Mouse (Mus musculus) hindbrain, postnatal 0 days (tissue): ENCODE results near the gene Casp14. TPM values are rescaled to one million over a fixed set of nuclear protein-coding genes. Genes with fewer than 3 reads are reported as not detected.

ENCODE experiments used
- ATAC-seq: fragments of 200-750 bp; cut with Nextera tagmentation; 2 replicates; pipeline ENCODE4 v1.8.0; 2017; ENCODE audit warnings: mild to moderate bottlenecking, moderate TSS enrichment, moderate library complexity
- DNase-seq: peaks from one replicate; pipeline ENCODE4 v3.0.0-alpha.2; 2015; ENCODE audit warnings: low spot score
- H3K27ac ChIP-seq: fragments of 300-500 bp; sonication (generic); 2 replicates; pipeline ENCODE4 v1.5.1; 2014; ENCODE audit warnings: mild to moderate bottlenecking
- H3K27me3 ChIP-seq: fragments of 300-500 bp; sonication (generic); 2 replicates; pipeline ENCODE4 v1.6.1; 2014; ENCODE audit warnings: low read length, mixed read lengths; ENCODE audit not compliant: insufficient read depth
- H3K36me3 ChIP-seq: fragments of 300-500 bp; sonication (generic); 2 replicates; pipeline ENCODE4 v1.6.1; 2014; ENCODE audit warnings: low read length, mixed read lengths; ENCODE audit not compliant: insufficient read depth
- H3K4me1 ChIP-seq: fragments of 300-500 bp; sonication (generic); 2 replicates; pipeline ENCODE4 v1.6.1; 2014; ENCODE audit warnings: antibody characterized with exemption, low read length, mixed read lengths; ENCODE audit not compliant: insufficient read depth
- H3K4me2 ChIP-seq: fragments of 300-500 bp; sonication (generic); 2 replicates; pipeline ENCODE4 v1.6.1; 2014; ENCODE audit warnings: low read depth, mild to moderate bottlenecking, low read length, moderate library complexity, mixed read lengths
- H3K4me3 ChIP-seq: fragments of 300-500 bp; sonication (generic); 2 replicates; pipeline ENCODE4 v1.5.1; 2014; ENCODE audit warnings: low read length
- H3K9ac ChIP-seq: fragments of 300-500 bp; sonication (generic); replicated peaks from 2 replicates; pipeline ENCODE4 v1.6.1; 2014; ENCODE audit warnings: mild to moderate bottlenecking, low read length, moderate library complexity, mixed read lengths
- H3K9me3 ChIP-seq: fragments of 300-500 bp; sonication (generic); 2 replicates; pipeline ENCODE4 v1.6.1; 2016; ENCODE audit warnings: low read length, mixed read lengths
- CTCF ChIP-seq: IDR thresholded peaks from 2 replicates; pipeline ENCODE4 v1.5.1; 2016; ENCODE audit warnings: antibody characterized with exemption, control low read depth, low read depth
- WGBS: fragments of 180-500 bp; shearing (Covaris S2); extraction: QIAGEN DNeasy Blood & Tissue Kit; methylation state at CpG from one replicate; pipeline ENCODE4 v1.1.7; 2014; 5-methylcytosine and 5-hydroxymethylcytosine counted together
- polyA plus RNA-seq: library from polyadenylated mRNA; unstranded; fragments of >200 nt; fragmentation: Nextera tagmentation; extraction: Ambion mirVana; gene quantifications from 2 replicates; pipeline ENCODE4 v1.2.1, GENCODE M21; 2015
- total RNA-seq: library from RNA; depleted of rRNA; stranded (reverse); fragments of >200 nt; gene quantifications from 2 replicates; pipeline ENCODE4 v1.2.3, GENCODE M21; 2014

Casp14 gene
- total and polyA plus RNA-seq, 2 experiments from 2014 or later, result not detected

- Histone ChIP-seq H3K4me2 (peak overlapping the region; percentile 60), H3K9me3 (no peaks in the 10 kb centered on the region), H3K27ac (peak overlapping the region; percentile 37), H3K27me3 (no peaks in the 10 kb centered on the region), H3K9ac (peak overlapping the region; percentile 3), H3K4me3 (peak overlapping the region; percentile 30), H3K36me3 (no peaks in the 10 kb centered on the region), H3K4me1 (0 out of 2 replicates have a peak, but pooled peaks cover 3% of the 10 kb centered on the region)
- peak; percentile 81 for DNase-seq
- TF ChIP-seq CTCF, result no peak
- peak; percentile 91 for ATAC-seq
- WGBS, result 2% methylated on average over 27 of the region's 27 CpGs
These were observed 29.1 kb upstream of the Casp14 start for GRCm38 (mm10) chr10:78747035-78747721.

GRCm38 (mm10) chr10:78745453-78746232, 27.5 kb upstream of the Casp14 start:
- Histone ChIP-seq H3K9ac (no peak overlapping the region), H3K9me3 (no peaks in the 10 kb centered on the region), H3K36me3 (no peaks in the 10 kb centered on the region), H3K4me3 (no peak overlapping the region), H3K4me2 (no peak overlapping the region), H3K4me1 (0 out of 2 replicates have a peak, but pooled peaks cover 3% of the 10 kb centered on the region), H3K27me3 (no peaks in the 10 kb centered on the region), H3K27ac (no peak overlapping the region)
- ATAC-seq (no peak), DNase-seq (peak; percentile 7)
- 60% methylated on average over 4 of the region's 4 CpGs for WGBS
- peak; percentile 46 for TF ChIP-seq CTCF

DNA sequence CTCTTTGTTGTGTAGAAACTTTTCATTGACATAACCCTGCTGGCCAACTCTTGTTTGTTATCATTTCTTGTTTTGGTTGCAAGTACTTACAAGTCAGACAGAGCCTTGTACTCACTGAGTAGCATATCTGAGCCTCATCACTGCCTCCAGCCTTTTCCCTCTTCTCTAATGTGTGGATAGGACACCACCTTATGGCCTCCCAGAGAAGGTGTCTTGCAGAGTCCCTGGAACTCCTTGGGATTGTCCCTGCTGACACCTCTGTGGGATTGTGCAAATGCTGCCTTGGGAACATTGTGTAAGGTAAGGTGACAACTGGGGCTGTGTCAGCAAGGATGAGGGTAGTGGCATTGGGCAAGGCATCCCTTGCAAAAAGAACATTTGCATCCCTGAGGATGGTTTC, 25.6 kb upstream of the Casp14 start:
- H3K27me3 ChIP-seq, result no peaks in the 10 kb centered on the region
- TF ChIP-seq CTCF, result peak; percentile 35

DNA sequence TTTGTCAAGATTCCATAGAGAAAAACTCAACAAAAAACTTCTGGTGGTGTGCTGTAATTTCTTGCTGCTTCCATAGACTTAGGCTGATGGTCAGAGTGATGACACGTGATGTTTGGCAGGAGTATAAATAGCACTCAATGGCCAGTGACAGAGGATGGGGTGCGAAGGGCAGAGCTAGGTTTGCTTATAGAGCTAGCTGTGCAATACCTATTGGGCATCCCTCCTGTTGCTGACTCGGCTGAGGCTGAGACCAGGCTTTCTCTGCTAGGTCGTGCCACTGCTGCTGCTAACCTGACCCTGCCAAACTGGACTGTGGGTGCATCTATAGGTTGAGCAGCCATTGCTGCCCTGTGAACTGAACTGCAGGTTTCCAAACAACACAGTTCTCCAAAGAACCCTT, 21.7 kb upstream of the Casp14 start:
- H3K9ac ChIP-seq, result no peak overlapping the region
- 76% methylated on average over 4 of the region's 4 CpGs for WGBS
- H3K4me3 ChIP-seq, result no peak overlapping the region
- DNase-seq (no peak), ATAC-seq (no peak)
- no peaks in the 10 kb centered on the region for H3K9me3 ChIP-seq
- H3K36me3 ChIP-seq, result no peaks in the 10 kb centered on the region
- no peak overlapping the region for H3K4me2 ChIP-seq
- no peaks in the 10 kb centered on the region for H3K4me1 ChIP-seq
- no peak overlapping the region for H3K27ac ChIP-seq
- H3K27me3 ChIP-seq, result no peaks in the 10 kb centered on the region
- TF ChIP-seq CTCF, result no peak

More for the DNA sequence above, 25.6 kb upstream of the Casp14 start:
- H3K36me3 ChIP-seq, result no peaks in the 10 kb centered on the region
- H3K4me3 ChIP-seq, result no peak overlapping the region
- ATAC-seq (no peak), DNase-seq (no peak)
- H3K9me3 ChIP-seq, result no peaks in the 10 kb centered on the region
- no peak overlapping the region for H3K27ac ChIP-seq
- 0 out of 2 replicates have a peak, but pooled peaks cover 3% of the 10 kb centered on the region for H3K4me1 ChIP-seq
- H3K4me2 ChIP-seq, result no peak overlapping the region
- H3K9ac ChIP-seq, result no peak overlapping the region

- no peak for ATAC-seq
- H3K36me3 ChIP-seq, result no peaks in the 10 kb centered on the region
- no peak overlapping the region for H3K27ac ChIP-seq
- H3K4me1 ChIP-seq, result 0 out of 2 replicates have a peak, but pooled peaks cover 3% of the 10 kb centered on the region
- no peak for TF ChIP-seq CTCF
- no peaks in the 10 kb centered on the region for H3K9me3 ChIP-seq
- WGBS, result 87% methylated on average over 5 of the region's 5 CpGs
- no peak overlapping the region for H3K9ac ChIP-seq
- no peaks in the 10 kb centered on the region for H3K27me3 ChIP-seq
- H3K4me2 ChIP-seq, result no peak overlapping the region
- no peak overlapping the region for H3K4me3 ChIP-seq
- no peak for DNase-seq
These were observed 9.8 kb upstream of the Casp14 start for GRCm38 (mm10) chr10:78727876-78728275.

GRCm38 (mm10) chr10:78727035-78727434, 8.9 kb upstream of the Casp14 start:
- no peak for TF ChIP-seq CTCF
- H3K4me3 ChIP-seq, result no peak overlapping the region

More at GRCm38 (mm10) chr10:78727035-78727434, 8.9 kb upstream of the Casp14 start:
- ATAC-seq (no peak), DNase-seq (no peak)
- WGBS, result 43% methylated on average over 3 of the region's 3 CpGs
- Histone ChIP-seq H3K27me3 (no peaks in the 10 kb centered on the region), H3K4me1 (0 out of 2 replicates have a peak, but pooled peaks cover 3% of the 10 kb centered on the region), H3K27ac (no peak overlapping the region), H3K36me3 (no peaks in the 10 kb centered on the region), H3K9me3 (no peaks in the 10 kb centered on the region), H3K9ac (no peak overlapping the region), H3K4me2 (no peak overlapping the region)
